Mouse (Mus musculus) hindbrain, embryonic 10.5 days (tissue): Measurements from ENCODE around the gene Tfeb. TPM values are rescaled to one million over a fixed set of nuclear protein-coding genes. Genes with fewer than 3 reads are reported as not detected.

Experiments
- DNase-seq: peaks from one replicate; pipeline ENCODE4 v3.0.0-alpha.2; 2017; ENCODE audit warnings: low spot score
- H3K27ac ChIP-seq: fragments of 300-500 bp; sonication (generic); 2 replicates; pipeline ENCODE4 v1.5.1; 2016; ENCODE audit warnings: mild to moderate bottlenecking, moderate library complexity
- H3K27me3 ChIP-seq: fragments of 300-500 bp; sonication (generic); 2 replicates; pipeline ENCODE4 v1.6.1; 2016; ENCODE audit warnings: mild to moderate bottlenecking; ENCODE audit not compliant: poor library complexity, insufficient read depth, severe bottlenecking
- H3K36me3 ChIP-seq: fragments of 300-500 bp; sonication (generic); 2 replicates; pipeline ENCODE4 v1.6.1; 2016; ENCODE audit warnings: mild to moderate bottlenecking, moderate library complexity
- H3K4me1 ChIP-seq: fragments of 300-500 bp; sonication (generic); replicated peaks from 2 replicates; pipeline ENCODE4 v1.6.1; 2016; ENCODE audit warnings: mild to moderate bottlenecking
- H3K4me3 ChIP-seq: fragments of 300-500 bp; sonication (generic); 2 replicates; pipeline ENCODE4 v1.5.1; 2016; ENCODE audit warnings: mild to moderate bottlenecking, moderate library complexity
- H3K9me3 ChIP-seq: fragments of 300-500 bp; sonication (generic); 2 replicates; pipeline ENCODE4 v1.6.1; 2016; ENCODE audit warnings: mild to moderate bottlenecking, moderate library complexity
- WGBS: fragments of 180-500 bp; shearing (Covaris S2); methylation state at CpG from one replicate; pipeline ENCODE4 v1.1.7; 2016; 5-methylcytosine and 5-hydroxymethylcytosine counted together
- polyA plus RNA-seq: library from polyadenylated mRNA; unstranded; fragments of >200 nt; fragmentation: Nextera tagmentation; extraction: Ambion mirVana; gene quantifications from 2 replicates; pipeline ENCODE4 v1.2.1, GENCODE M21; 2016

Tfeb gene
- polyA plus RNA-seq, 1 experiment from 2014 or later, result 3.7 TPM

GRCm38 (mm10) chr17:47767081-47767455 is 30.2 kb downstream of the Tfeb start:
- DNase-seq, result no peak
- Histone ChIP-seq H3K27ac (no peak overlapping the region), H3K36me3 (no peaks in the 10 kb centered on the region), H3K27me3 (peaks cover 10% of the 10 kb centered on the region), H3K4me3 (no peak overlapping the region), H3K9me3 (peaks cover 7% of the 10 kb centered on the region; the same call in 1 of the 2 replicates), H3K4me1 (peaks cover 17% of the 10 kb centered on the region)
- 64% methylated on average over 2 of the region's 2 CpGs for WGBS

DNA sequence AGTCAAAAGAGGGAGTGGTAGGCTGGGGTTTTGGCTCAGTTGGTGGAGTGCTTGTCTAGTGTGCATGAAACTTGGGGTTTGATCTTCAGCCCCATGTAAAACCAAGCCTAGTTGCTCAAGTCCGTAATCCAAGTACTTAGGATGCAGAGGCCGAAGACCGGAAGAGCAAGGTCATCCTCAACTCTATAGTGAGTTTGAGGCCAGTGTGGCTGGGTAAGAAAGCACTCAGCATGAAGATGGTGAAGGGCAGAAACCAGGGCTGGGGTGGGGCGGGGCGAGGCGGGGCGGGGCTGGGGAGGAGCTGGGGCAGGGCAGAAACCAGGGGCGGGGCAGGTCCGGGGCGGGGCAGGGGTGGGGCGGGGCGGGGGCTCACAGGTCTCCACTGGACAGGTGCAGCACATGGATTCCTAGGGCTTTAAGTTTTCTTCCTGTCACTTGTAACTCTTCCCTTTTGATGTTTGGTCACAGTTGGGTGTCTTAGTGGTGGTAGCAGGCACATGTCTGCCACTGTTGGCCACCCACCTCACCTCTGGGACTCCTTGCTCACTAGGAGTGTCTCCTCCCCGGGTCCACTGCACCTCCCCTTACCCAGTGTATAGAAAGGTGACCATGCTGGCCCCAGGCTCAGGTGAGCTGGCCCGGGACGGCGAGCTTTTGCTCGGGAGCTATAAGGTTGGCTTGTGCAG is 30.8 kb downstream of the Tfeb start:
- Histone ChIP-seq H3K4me1 (peaks cover 14% of the 10 kb centered on the region), H3K36me3 (no peaks in the 10 kb centered on the region), H3K4me3 (no peak overlapping the region), H3K9me3 (peaks cover 12% of the 10 kb centered on the region), H3K27me3 (peaks cover 10% of the 10 kb centered on the region), H3K27ac (no peak overlapping the region)
- 39% methylated on average over 17 of the region's 17 CpGs for WGBS
- DNase-seq, result no peak

GRCm38 (mm10) chr17:47768707-47769276 is 32.0 kb downstream of the Tfeb start:
- Histone ChIP-seq H3K9me3 (peaks cover 15% of the 10 kb centered on the region), H3K4me1 (peaks cover 10% of the 10 kb centered on the region), H3K27ac (no peak overlapping the region; the same call in 1 of the 2 replicates), H3K4me3 (no peak overlapping the region), H3K36me3 (no peaks in the 10 kb centered on the region), H3K27me3 (peaks cover 10% of the 10 kb centered on the region)
- DNase-seq, result no peak
- 55% methylated on average over 12 of the region's 12 CpGs for WGBS

DNA sequence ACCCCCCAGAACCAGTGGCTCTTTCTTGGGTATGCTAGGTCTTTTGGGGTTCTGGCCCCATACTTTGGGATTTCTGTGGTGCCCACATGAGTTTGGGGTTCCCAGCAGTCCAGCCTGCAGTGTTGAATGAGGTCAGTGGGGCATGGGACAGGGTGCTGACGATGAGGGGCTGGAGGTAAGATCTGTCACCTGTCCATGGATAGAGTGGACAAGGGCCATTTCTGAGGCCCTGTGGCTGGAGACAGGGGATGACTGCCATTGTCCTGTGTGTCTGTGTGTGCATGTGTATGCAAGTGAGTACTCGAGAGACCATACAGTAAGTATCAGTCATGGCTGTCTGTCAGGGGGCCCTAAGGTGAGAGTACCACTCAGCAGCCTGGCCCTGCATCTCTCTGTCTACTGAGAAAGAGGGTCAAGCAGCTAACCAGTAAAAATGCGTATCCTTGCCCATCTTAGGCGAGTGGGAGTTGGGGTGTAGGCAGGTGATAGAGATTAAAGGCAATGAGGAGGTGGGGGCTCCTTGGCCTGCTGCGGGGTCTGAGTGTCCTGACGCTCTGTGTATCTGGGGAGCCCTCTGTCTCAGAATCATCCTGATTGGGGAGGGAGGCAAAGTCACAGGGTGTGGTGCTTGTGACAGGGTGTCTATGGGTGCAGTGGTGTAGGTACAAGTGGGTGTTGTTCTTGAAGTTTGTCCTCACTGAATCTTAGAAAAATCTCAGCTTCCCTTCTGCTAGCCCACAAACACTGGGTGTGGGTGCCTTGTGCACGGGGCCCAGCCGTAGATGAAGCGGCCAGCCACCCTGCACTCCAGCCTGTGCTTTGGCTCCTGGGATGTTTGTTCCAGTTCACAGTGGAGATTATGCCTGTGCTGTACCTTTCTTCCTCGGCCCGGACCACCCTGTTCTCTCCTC is 32.8 kb downstream of the Tfeb start:
- no peak for DNase-seq
- no peaks in the 10 kb centered on the region for H3K36me3 ChIP-seq
- H3K4me3 ChIP-seq, result no peak overlapping the region
- no peak overlapping the region for H3K27ac ChIP-seq
- H3K9me3 ChIP-seq, result peaks cover 15% of the 10 kb centered on the region
- H3K4me1 ChIP-seq, result peaks cover 10% of the 10 kb centered on the region
- H3K27me3 ChIP-seq, result peaks cover 10% of the 10 kb centered on the region
- 84% methylated on average over 11 of the region's 11 CpGs for WGBS

- no peaks in the 10 kb centered on the region for H3K27me3 ChIP-seq
- H3K9me3 ChIP-seq, result peaks cover 15% of the 10 kb centered on the region
- no peak for DNase-seq
- H3K4me3 ChIP-seq, result no peak overlapping the region
- 63% methylated on average over 6 of the region's 6 CpGs for WGBS
- 0 out of 2 replicates have a peak overlapping the region, but pooled peaks have one; percentile 17 for H3K27ac ChIP-seq
- no peaks in the 10 kb centered on the region for H3K36me3 ChIP-seq
- peaks cover 5% of the 10 kb centered on the region for H3K4me1 ChIP-seq
These were observed 36.8 kb downstream of the Tfeb start for GRCm38 (mm10) chr17:47773604-47774003.

- no peak overlapping the region for H3K4me3 ChIP-seq
- H3K4me1 ChIP-seq, result no peaks in the 10 kb centered on the region
- H3K27me3 ChIP-seq, result no peaks in the 10 kb centered on the region
- 73% methylated on average over 2 of the region's 2 CpGs for whole genome bisulfite sequencing
- H3K27ac ChIP-seq, result no peak overlapping the region
- H3K36me3 ChIP-seq, result no peaks in the 10 kb centered on the region
- H3K9me3 ChIP-seq, result peaks cover 8% of the 10 kb centered on the region
- DNase-seq, result no peak
These were observed 40.3 kb downstream of the Tfeb start for GRCm38 (mm10) chr17:47777141-47777540.

- Histone ChIP-seq H3K27me3 (no peaks in the 10 kb centered on the region), H3K27ac (no peak overlapping the region), H3K36me3 (no peaks in the 10 kb centered on the region), H3K9me3 (no peaks in the 10 kb centered on the region), H3K4me3 (no peak overlapping the region), H3K4me1 (peaks cover 19% of the 10 kb centered on the region)
- no peak for DNase-seq
- 86% methylated on average over 10 of the region's 10 CpGs for WGBS
These were observed 43.6 kb downstream of the Tfeb start for GRCm38 (mm10) chr17:47780470-47780869.

DNA sequence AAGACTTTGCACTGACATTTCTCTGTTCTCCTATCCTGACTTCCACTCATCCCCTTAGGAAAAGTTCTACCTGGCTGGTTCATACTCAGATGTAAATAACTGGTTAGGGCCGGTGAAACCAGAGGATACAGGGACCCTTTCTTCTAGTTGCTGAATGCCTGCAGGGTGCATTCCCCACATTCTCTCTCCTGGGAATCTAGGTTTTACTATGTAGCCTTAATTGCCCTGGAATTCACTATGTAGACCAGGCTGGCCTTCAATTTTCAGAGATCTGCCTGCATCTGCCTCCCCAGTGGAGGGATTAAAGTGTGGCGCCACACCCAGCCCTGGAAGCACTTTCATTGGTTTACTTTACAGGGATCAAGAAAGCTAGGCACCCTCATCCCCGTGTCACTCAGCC is 45.7 kb downstream of the Tfeb start:
- Histone ChIP-seq H3K27me3 (peaks cover 16% of the 10 kb centered on the region), H3K27ac (no peak overlapping the region), H3K9me3 (no peaks in the 10 kb centered on the region), H3K4me3 (no peak overlapping the region), H3K4me1 (peaks cover 39% of the 10 kb centered on the region), H3K36me3 (no peaks in the 10 kb centered on the region)
- no peak for DNase-seq
- WGBS, result 82% methylated on average over 3 of the region's 3 CpGs

DNA sequence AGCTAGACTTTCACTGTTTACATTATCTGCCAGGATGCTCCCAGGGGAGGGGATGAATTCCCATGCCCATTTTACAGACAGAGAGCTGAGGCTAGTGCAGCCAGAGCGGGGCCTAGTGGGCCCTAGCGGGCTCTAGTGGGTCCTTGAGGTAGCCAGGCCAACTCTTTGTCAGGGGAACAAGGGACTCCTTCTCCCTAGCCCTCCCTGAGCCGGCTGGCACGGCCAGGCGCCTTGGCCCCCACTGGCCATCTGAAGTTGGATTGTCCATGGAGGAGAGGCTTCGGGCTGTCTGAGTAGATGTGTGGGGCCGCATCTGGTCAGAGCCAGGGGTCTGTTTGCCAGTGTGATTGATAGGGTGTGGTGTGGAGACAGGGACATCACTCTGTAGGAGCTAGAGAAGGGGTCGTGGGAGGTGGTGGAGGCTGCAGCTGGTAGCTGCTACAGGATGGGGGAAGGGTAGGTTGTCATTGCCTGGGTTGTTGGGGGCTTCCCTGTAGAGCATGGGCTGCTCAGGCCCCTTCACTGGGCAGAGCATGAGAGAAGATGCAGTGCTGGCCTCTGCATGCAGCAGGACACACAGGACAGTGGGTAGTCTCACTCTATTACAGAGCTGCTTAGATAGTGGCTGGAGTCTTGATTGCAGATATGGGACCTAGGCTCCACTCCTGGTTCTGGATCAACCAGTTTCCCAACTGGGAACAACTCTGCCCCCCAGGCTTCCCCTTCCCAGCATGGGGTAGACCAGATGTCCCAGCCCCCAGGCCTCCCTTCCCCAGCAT is 46.8 kb downstream of the Tfeb start:
- peaks cover 50% of the 10 kb centered on the region for H3K4me1 ChIP-seq
- 85% methylated on average over 8 of the region's 8 CpGs for WGBS

GRCm38 (mm10) chr17:47784411-47784810 is 47.6 kb downstream of the Tfeb start:
- no peaks in the 10 kb centered on the region for H3K36me3 ChIP-seq
- 83% methylated on average over 6 of the region's 6 CpGs for WGBS
- H3K27ac ChIP-seq, result no peak overlapping the region

More for the DNA sequence above, 46.8 kb downstream of the Tfeb start:
- H3K4me3 ChIP-seq, result no peak overlapping the region
- H3K27ac ChIP-seq, result no peak overlapping the region
- H3K36me3 ChIP-seq, result no peaks in the 10 kb centered on the region
- H3K27me3 ChIP-seq, result peaks cover 23% of the 10 kb centered on the region
- DNase-seq, result no peak
- no peaks in the 10 kb centered on the region for H3K9me3 ChIP-seq

DNA sequence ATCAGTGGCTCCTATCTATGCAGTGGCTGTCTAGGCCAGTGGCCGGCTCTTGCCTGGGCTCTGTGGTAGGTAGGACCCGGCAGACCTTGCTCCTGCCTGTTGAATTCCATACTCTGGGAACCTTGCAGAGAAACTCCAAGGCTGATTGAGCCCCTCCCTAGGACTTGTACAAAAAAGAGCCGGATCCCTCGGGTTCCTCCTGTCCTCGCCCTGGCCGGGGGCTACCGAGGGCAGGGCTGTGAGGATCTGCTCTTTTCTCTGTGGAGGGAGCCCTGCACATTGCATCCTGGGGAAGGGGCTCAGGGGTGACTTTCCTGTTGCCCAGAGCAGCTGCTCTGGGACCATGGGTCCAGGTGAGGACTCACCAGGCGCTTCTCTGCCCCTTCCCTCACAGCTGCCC is 50.8 kb downstream of the Tfeb start:
- peaks cover 34% of the 10 kb centered on the region for H3K27me3 ChIP-seq
- no peak for DNase-seq
- H3K27ac ChIP-seq, result peak overlapping the region; percentile 76
- H3K4me3 ChIP-seq, result peak overlapping the region; percentile 23; the same call in 1 of the 2 replicates
- H3K36me3 ChIP-seq, result no peaks in the 10 kb centered on the region
- H3K4me1 ChIP-seq, result peaks cover 78% of the 10 kb centered on the region
- 38% methylated on average over 8 of the region's 8 CpGs for WGBS
- H3K9me3 ChIP-seq, result no peaks in the 10 kb centered on the region

More at GRCm38 (mm10) chr17:47784411-47784810, 47.6 kb downstream of the Tfeb start:
- Histone ChIP-seq H3K4me1 (peaks cover 58% of the 10 kb centered on the region), H3K9me3 (no peaks in the 10 kb centered on the region), H3K4me3 (no peak overlapping the region), H3K27me3 (peaks cover 23% of the 10 kb centered on the region)
- DNase-seq, result no peak

GRCm38 (mm10) chr17:47788306-47788705 is 51.5 kb downstream of the Tfeb start:
- no peaks in the 10 kb centered on the region for H3K36me3 ChIP-seq
- H3K4me3 ChIP-seq, result peak overlapping the region; percentile 23
- 5% methylated on average over 4 of the region's 4 CpGs for WGBS
- no peaks in the 10 kb centered on the region for H3K9me3 ChIP-seq
- peaks cover 34% of the 10 kb centered on the region for H3K27me3 ChIP-seq
- peak overlapping the region; percentile 76 for H3K27ac ChIP-seq
- peaks cover 84% of the 10 kb centered on the region for H3K4me1 ChIP-seq
- DNase-seq, result peak; percentile 40
